7 mouse cellular contexts compared by ENCODE assay signal in the genomic region with DNA sequence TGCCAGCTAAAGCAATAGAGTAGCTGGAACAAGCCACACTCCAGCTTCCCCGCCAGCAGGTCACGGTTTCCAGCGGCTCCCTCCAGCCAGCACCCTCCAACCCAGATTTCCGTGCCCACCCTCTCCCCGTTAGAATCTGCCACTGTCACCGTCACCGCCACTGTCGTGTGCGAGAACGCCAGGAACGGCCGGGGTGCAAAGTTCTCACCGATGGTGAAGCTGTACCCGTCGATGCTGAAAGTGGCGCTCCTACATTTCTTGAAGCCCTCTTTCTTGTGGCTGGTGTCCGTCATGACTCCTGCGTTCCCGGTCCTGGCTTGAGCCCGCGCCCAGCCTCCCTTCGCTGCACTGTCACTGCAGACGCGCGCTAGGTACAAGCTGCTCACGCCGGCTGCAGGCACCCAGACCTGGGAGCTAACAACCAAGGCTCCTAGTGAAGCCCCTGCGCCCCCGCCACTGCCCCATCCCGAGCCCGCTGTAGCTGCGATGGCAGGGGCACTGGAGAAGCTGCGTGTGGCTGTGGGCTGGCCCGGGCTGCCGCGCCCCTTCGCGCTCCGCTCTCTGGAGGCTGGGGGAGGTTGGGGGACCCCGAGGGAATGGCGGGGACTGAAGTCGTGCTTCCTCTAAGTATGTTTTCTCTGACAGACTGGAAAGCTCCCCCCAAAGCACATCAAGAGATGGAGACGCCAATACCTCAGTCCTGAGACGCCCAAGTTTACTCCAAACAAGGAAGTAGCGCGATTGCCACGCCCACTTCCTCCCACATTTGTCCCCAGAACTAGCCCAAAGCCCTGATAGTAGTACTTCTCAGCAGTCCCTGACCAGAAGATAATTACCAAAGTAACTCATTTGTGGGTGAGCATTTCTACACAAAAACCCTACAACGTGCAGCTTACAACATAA. TPM values are rescaled to one million over a fixed set of nuclear protein-coding genes. Genes with fewer than 3 reads are reported as not detected.
DNase-seq lines count a peak whose midpoint lies in the region; ATAC-seq and TF ChIP-seq lines count a peak whose summit lies in the region.

A gene (minus strand): TSS at position 634 of the 903 bp plus-strand sequence.

- H3K4me2 ChIP-seq in heart, embryonic 16.5 days (ENCODE audit: low read depth, low read length) = peak within 1 kb of the TSS; percentile 100

- H3K9me3 ChIP-seq in ES-Bruce4 (replicated peaks; ENCODE audit: control insufficient read depth, insufficient read depth, low read length, poor library complexity, severe bottlenecking) = no peaks in the 10 kb centered on the region
- no peaks in the 10 kb centered on the region for H3K9me3 ChIP-seq in heart, embryonic 16.5 days (replicated peaks; ENCODE audit: control insufficient read depth, low read length)

- no peaks in the 10 kb centered on the region for H3K36me3 ChIP-seq in ES-Bruce4 (ENCODE audit: control insufficient read depth, insufficient read depth, low read length, poor library complexity, severe bottlenecking)
- no peaks in the 10 kb centered on the region for H3K36me3 ChIP-seq in heart, embryonic 16.5 days (ENCODE audit: control insufficient read depth, insufficient read depth)

- H3K4me1 ChIP-seq in ES-Bruce4 (ENCODE audit: control insufficient read depth, insufficient read depth, low read length) = no peaks in the 10 kb centered on the region
- peaks cover 2% of the 10 kb centered on the region; the same call in 1 of the 2 replicates for H3K4me1 ChIP-seq in heart, embryonic 16.5 days (ENCODE audit: control insufficient read depth, insufficient read depth, low read length)

- under 1% methylated on average over 48 of the region's 48 CpGs for WGBS in heart, embryonic 16.5 days

- peak within 1 kb of the TSS; percentile 34 for H3K9ac ChIP-seq in ES-Bruce4 (ENCODE audit: low read depth, poor library complexity, severe bottlenecking)
- peak within 1 kb of the TSS; percentile 77 for H3K9ac ChIP-seq in heart, embryonic 16.5 days (ENCODE audit: low read length)

- no peak for TF ChIP-seq CTCF in ES-Bruce4 (IDR thresholded peaks at IDR 0.05; ENCODE audit: low read depth, low read length)

- TF ChIP-seq EP300 in ES-Bruce4 (IDR thresholded peaks at IDR 0.05; ENCODE audit: insufficient read depth, low read depth, low read length) = no peak

- ATAC-seq in heart, embryonic 16.5 days (replicated peaks; ENCODE audit: extremely low read depth, insufficient read depth, low FRiP score) = peak; percentile 77

- H3K4me3 ChIP-seq in ES-Bruce4 (ENCODE audit: low read depth, low read length) = peak within 1 kb of the TSS; percentile 79
- H3K4me3 ChIP-seq in heart, embryonic 16.5 days (ENCODE audit: low read length) = peak within 1 kb of the TSS; percentile 87

- no peak for TF ChIP-seq POLR2A in ES-Bruce4 (IDR thresholded peaks at IDR 0.05; ENCODE audit: insufficient read depth, low read length)

- peak; percentile 26 for DNase-seq in WW6 (ENCODE audit: low read depth, low spot score)
- DNase-seq in embryo, embryonic 9.5 days (ENCODE audit: extremely low spot score) = peak; percentile 61
- DNase-seq in kidney, postnatal 14 days = peak; percentile 46
- peak; percentile 19 for DNase-seq in lung, postnatal 25 days (ENCODE audit: low spot score)
- DNase-seq in right cerebral cortex, postnatal 10 days (ENCODE audit: low spot score in 2 of 2) = peak; percentile 22 to 26

- H3K27me3 ChIP-seq in ES-Bruce4 (ENCODE audit: control insufficient read depth, insufficient read depth, low read length, poor library complexity, severe bottlenecking) = no peaks in the 10 kb centered on the region; the same call in none of the 2 replicates
- no peaks in the 10 kb centered on the region for H3K27me3 ChIP-seq in heart, embryonic 16.5 days (ENCODE audit: control insufficient read depth, insufficient read depth, low read length)

- H3K27ac ChIP-seq in ES-Bruce4 (ENCODE audit: insufficient read depth, low read length) = no peak within 1 kb of the TSS
- H3K27ac ChIP-seq in heart, embryonic 16.5 days (ENCODE audit: low read length) = no peak within 1 kb of the TSS

RNA-seq across cellular contexts. Expression of the gene that starts here (rescaled TPM):
- 0.88 and 1.3 TPM in 2 replicates for polyA plus RNA-seq in ES-Bruce4 (2011; ENCODE audit: insufficient read depth, insufficient read length, low read depth, missing spikeins)
- 12.7 and 14.0 TPM in 2 replicates for polyA plus RNA-seq in heart, embryonic 16.5 days (2015; fragmentation: Nextera tagmentation; extraction: Ambion mirVana)
